Mouse (Mus musculus) hindbrain, postnatal 0 days (tissue): ENCODE results near the gene Camkmt. TPM values are rescaled to one million over a fixed set of nuclear protein-coding genes. Genes with fewer than 3 reads are reported as not detected.

Experiments
- ATAC-seq: fragments of 200-750 bp; cut with Nextera tagmentation; 2 replicates; pipeline ENCODE4 v1.8.0; 2017; ENCODE audit warnings: mild to moderate bottlenecking, moderate TSS enrichment, moderate library complexity
- DNase-seq: peaks from one replicate; pipeline ENCODE4 v3.0.0-alpha.2; 2015; ENCODE audit warnings: low spot score
- H3K27ac ChIP-seq: fragments of 300-500 bp; sonication (generic); 2 replicates; pipeline ENCODE4 v1.5.1; 2014; ENCODE audit warnings: mild to moderate bottlenecking
- H3K27me3 ChIP-seq: fragments of 300-500 bp; sonication (generic); 2 replicates; pipeline ENCODE4 v1.6.1; 2014; ENCODE audit warnings: low read length, mixed read lengths; ENCODE audit not compliant: insufficient read depth
- H3K36me3 ChIP-seq: fragments of 300-500 bp; sonication (generic); 2 replicates; pipeline ENCODE4 v1.6.1; 2014; ENCODE audit warnings: low read length, mixed read lengths; ENCODE audit not compliant: insufficient read depth
- H3K4me1 ChIP-seq: fragments of 300-500 bp; sonication (generic); 2 replicates; pipeline ENCODE4 v1.6.1; 2014; ENCODE audit warnings: antibody characterized with exemption, low read length, mixed read lengths; ENCODE audit not compliant: insufficient read depth
- H3K4me2 ChIP-seq: fragments of 300-500 bp; sonication (generic); 2 replicates; pipeline ENCODE4 v1.6.1; 2014; ENCODE audit warnings: low read depth, mild to moderate bottlenecking, low read length, moderate library complexity, mixed read lengths
- H3K4me3 ChIP-seq: fragments of 300-500 bp; sonication (generic); 2 replicates; pipeline ENCODE4 v1.5.1; 2014; ENCODE audit warnings: low read length
- H3K9ac ChIP-seq: fragments of 300-500 bp; sonication (generic); replicated peaks from 2 replicates; pipeline ENCODE4 v1.6.1; 2014; ENCODE audit warnings: mild to moderate bottlenecking, low read length, moderate library complexity, mixed read lengths
- H3K9me3 ChIP-seq: fragments of 300-500 bp; sonication (generic); 2 replicates; pipeline ENCODE4 v1.6.1; 2016; ENCODE audit warnings: low read length, mixed read lengths
- CTCF ChIP-seq: IDR thresholded peaks from 2 replicates; pipeline ENCODE4 v1.5.1; 2016; ENCODE audit warnings: antibody characterized with exemption, control low read depth, low read depth
- WGBS: fragments of 180-500 bp; shearing (Covaris S2); extraction: QIAGEN DNeasy Blood & Tissue Kit; methylation state at CpG from one replicate; pipeline ENCODE4 v1.1.7; 2014; 5-methylcytosine and 5-hydroxymethylcytosine counted together
- polyA plus RNA-seq: library from polyadenylated mRNA; unstranded; fragments of >200 nt; fragmentation: Nextera tagmentation; extraction: Ambion mirVana; gene quantifications from 2 replicates; pipeline ENCODE4 v1.2.1, GENCODE M21; 2015
- total RNA-seq: library from RNA; depleted of rRNA; stranded (reverse); fragments of >200 nt; gene quantifications from 2 replicates; pipeline ENCODE4 v1.2.3, GENCODE M21; 2014

Camkmt gene
- total and polyA plus RNA-seq, 2 experiments from 2014 or later = 8.4 to 15.9 TPM

DNA sequence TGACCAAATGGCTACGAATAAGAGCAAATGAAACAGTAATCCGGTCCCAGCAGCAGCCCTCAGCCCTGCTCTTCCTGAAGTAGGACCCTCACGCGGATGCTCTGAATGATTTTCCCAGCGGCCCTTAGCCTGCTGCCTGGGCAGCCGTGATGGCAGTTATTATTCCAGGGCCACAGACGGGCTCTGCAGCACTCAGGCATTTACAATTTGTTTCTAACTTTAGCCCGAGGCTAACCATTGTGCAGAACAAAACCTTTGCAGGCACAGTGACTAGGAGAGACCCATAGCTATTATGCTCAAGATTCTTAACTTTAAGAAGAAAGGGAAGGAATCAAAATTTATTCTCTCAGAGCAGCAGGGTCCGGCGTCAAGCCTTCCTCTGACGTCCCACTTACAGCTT, 18.0 kb upstream of the Camkmt start:
- 35% methylated on average over 11 of the region's 11 CpGs for WGBS
- no peak for DNase-seq
- no peak for ATAC-seq
- peaks cover 53% of the 10 kb centered on the region for H3K36me3 ChIP-seq
- H3K27ac ChIP-seq = no peak overlapping the region
- no peak overlapping the region for H3K4me2 ChIP-seq
- H3K4me1 ChIP-seq = no peaks in the 10 kb centered on the region
- no peak overlapping the region for H3K4me3 ChIP-seq
- no peak overlapping the region for H3K9ac ChIP-seq
- TF ChIP-seq CTCF = no peak
- no peaks in the 10 kb centered on the region for H3K27me3 ChIP-seq
- H3K9me3 ChIP-seq = no peaks in the 10 kb centered on the region

DNA sequence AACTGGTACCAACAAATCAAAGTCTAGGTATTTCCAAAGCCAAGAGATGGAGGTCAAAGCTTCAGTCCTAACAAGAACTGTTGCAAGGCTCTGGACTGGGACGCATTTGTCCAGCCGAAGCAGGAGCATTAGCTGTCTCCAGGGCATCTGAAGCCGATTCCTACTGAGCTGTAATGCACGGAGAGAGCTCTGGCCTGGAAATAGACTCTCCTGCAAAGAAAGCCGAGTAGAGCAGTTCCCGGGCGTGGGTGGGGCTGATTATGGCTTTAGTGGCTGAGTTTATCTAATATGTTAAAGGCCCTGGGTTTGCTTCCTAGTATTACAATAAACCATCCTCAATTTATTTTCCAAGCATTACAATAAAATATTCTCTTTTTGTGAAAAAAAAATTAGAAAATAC, 17.1 kb upstream of the Camkmt start:
- DNase-seq (no peak), ATAC-seq (no peak)
- H3K27ac ChIP-seq = no peak overlapping the region
- H3K9ac ChIP-seq = no peak overlapping the region
- H3K4me2 ChIP-seq = no peak overlapping the region
- H3K36me3 ChIP-seq = peaks cover 52% of the 10 kb centered on the region
- H3K4me1 ChIP-seq = no peaks in the 10 kb centered on the region
- no peak for TF ChIP-seq CTCF
- no peaks in the 10 kb centered on the region for H3K9me3 ChIP-seq
- no peaks in the 10 kb centered on the region for H3K27me3 ChIP-seq
- 50% methylated on average over 7 of the region's 7 CpGs for WGBS
- no peak overlapping the region for H3K4me3 ChIP-seq

DNA sequence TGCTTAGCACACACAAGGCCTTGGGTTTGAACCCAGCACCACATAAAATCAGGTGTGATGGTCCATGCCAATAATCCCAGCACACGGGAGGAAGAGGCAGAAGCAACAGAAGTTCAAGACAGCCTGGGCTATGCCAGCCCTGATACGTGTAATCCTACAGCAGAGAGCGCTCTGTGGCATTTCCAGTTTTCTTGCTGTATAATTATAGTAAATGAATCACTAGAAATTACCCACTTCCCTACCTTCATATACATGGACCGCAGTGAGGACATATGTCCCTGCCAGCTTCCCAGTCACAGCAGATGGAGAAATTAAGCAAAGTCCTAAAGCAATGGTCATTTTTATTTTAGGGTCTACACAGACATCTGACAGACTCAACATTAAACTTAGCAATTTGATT, 16.3 kb upstream of the Camkmt start:
- peaks cover 52% of the 10 kb centered on the region for H3K36me3 ChIP-seq
- no peaks in the 10 kb centered on the region for H3K9me3 ChIP-seq
- 92% methylated on average over 4 of the region's 4 CpGs for WGBS
- no peak for DNase-seq
- ATAC-seq = no peak
- H3K4me2 ChIP-seq = no peak overlapping the region
- no peak for TF ChIP-seq CTCF
- no peak overlapping the region for H3K4me3 ChIP-seq
- no peak overlapping the region for H3K27ac ChIP-seq
- no peak overlapping the region for H3K9ac ChIP-seq
- no peaks in the 10 kb centered on the region for H3K27me3 ChIP-seq
- H3K4me1 ChIP-seq = no peaks in the 10 kb centered on the region

DNA sequence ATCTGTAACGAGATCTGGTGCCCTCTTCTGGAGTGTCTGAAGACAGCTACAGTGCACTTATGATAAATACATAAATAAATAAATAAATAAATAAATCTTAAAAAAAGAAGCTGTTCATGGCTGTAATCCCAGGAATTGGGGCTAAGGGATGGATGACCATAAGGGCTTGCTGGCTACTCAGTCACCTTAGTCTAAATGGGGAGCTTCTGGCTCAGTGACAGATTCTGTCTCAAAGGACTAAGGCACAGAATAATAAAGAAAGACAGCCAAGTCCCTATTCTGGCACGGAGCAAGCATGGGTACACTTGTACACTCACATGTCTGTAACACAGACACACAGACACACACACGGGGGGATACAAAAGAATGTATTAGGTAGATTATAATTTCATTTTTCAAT, 11.1 kb upstream of the Camkmt start:
- H3K27ac ChIP-seq = no peak overlapping the region

DNA sequence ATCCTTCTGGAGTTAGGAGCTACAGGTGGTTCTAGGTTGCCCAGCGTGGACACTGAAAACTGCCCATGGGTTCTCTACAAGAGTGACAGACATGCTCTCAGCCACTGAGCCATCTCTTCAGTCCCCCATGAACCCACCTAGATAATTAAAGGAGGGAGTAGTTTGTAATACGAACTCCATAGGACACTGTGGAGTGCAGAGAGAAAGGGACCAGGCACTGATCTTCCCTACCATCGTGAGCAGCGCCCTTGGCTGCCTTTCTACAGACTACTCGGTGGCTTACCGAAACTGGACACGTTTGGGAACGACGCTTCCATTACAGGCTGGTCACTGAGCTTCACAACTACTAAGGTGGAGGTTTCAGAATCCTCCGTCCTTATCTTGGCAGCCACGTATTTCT, 9.6 kb upstream of the Camkmt start:
- no peak overlapping the region for H3K27ac ChIP-seq
- no peak overlapping the region for H3K4me3 ChIP-seq
- ATAC-seq (no peak), DNase-seq (no peak)
- no peaks in the 10 kb centered on the region for H3K27me3 ChIP-seq
- H3K4me2 ChIP-seq = no peak overlapping the region
- no peak overlapping the region for H3K9ac ChIP-seq
- H3K4me1 ChIP-seq = no peaks in the 10 kb centered on the region
- TF ChIP-seq CTCF = no peak
- H3K36me3 ChIP-seq = peaks cover 25% of the 10 kb centered on the region; the same call in 1 of the 2 replicates
- WGBS = 95% methylated on average over 11 of the region's 11 CpGs
- H3K9me3 ChIP-seq = no peaks in the 10 kb centered on the region

More for the DNA sequence above, 11.1 kb upstream of the Camkmt start:
- Histone ChIP-seq H3K9ac (no peak overlapping the region), H3K4me3 (no peak overlapping the region), H3K9me3 (no peaks in the 10 kb centered on the region), H3K36me3 (peaks cover 32% of the 10 kb centered on the region; the same call in 1 of the 2 replicates), H3K27me3 (no peaks in the 10 kb centered on the region), H3K4me1 (no peaks in the 10 kb centered on the region), H3K4me2 (no peak overlapping the region)
- TF ChIP-seq CTCF = no peak
- no peak for ATAC-seq
- WGBS = 71% methylated on average over 3 of the region's 3 CpGs
- DNase-seq = no peak

DNA sequence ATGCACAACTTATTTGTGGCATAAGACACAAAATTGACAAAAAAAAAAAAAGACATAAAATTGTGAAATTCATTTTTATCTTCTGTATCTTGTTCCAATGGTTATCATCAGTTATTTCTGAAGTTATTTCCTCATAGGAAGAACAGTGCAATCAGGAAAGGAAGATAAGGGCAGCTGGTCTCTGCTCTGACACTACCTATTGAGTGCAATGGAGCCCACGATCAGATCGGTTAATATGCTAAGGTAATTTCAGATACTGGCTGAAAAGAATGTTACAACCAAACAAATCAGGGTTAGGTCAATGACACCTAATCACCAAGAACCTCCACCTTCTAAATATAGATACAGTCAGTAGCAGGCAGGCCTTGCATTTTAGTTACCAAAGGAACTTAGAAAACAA, 5.0 kb upstream of the Camkmt start:
- no peak for ATAC-seq

DNA sequence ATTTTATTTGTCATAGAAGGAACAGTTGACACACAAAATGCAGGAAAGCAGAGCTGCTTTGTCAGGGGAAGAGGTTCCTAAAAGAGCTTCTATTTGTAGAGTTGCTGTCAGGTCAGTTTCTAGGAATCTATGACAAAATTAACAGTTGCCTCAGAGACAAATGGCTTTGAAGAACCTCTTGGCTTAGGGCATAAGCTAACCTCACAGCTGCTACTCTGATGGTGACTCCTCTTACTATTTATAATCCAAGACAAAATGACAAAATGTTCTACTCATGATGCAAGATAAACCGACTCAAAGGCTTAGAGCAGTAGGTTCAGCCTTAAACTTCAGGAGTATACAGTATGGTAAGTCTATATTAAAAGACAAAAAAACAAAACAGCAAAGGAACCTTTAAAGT, 3.9 kb upstream of the Camkmt start:
- Histone ChIP-seq H3K4me2 (no peak overlapping the region), H3K27me3 (no peaks in the 10 kb centered on the region), H3K4me1 (no peaks in the 10 kb centered on the region), H3K9ac (no peak overlapping the region), H3K4me3 (no peak overlapping the region), H3K27ac (no peak overlapping the region), H3K9me3 (no peaks in the 10 kb centered on the region), H3K36me3 (no peaks in the 10 kb centered on the region)
- no peak for TF ChIP-seq CTCF
- 88% methylated on average over 1 of the region's 1 CpGs for WGBS
- DNase-seq (no peak), ATAC-seq (no peak)

More for the DNA sequence above, 5.0 kb upstream of the Camkmt start:
- H3K27ac ChIP-seq = no peak overlapping the region
- H3K9me3 ChIP-seq = no peaks in the 10 kb centered on the region
- H3K27me3 ChIP-seq = no peaks in the 10 kb centered on the region
- no peak overlapping the region for H3K9ac ChIP-seq
- no peak for DNase-seq
- 90% methylated on average over 2 of the region's 2 CpGs for whole genome bisulfite sequencing
- peaks cover 5% of the 10 kb centered on the region; the same call in 1 of the 2 replicates for H3K36me3 ChIP-seq
- no peak overlapping the region for H3K4me3 ChIP-seq
- H3K4me1 ChIP-seq = no peaks in the 10 kb centered on the region
- TF ChIP-seq CTCF = no peak
- H3K4me2 ChIP-seq = no peak overlapping the region
